Mouse (Mus musculus): ENCODE data around the gene Nxph1. TPM values are rescaled to one million over a fixed set of nuclear protein-coding genes. Genes with fewer than 3 reads are reported as not detected.

Gene Nxph1
- polyA plus RNA-seq, 1 experiment, result not detected

DNA sequence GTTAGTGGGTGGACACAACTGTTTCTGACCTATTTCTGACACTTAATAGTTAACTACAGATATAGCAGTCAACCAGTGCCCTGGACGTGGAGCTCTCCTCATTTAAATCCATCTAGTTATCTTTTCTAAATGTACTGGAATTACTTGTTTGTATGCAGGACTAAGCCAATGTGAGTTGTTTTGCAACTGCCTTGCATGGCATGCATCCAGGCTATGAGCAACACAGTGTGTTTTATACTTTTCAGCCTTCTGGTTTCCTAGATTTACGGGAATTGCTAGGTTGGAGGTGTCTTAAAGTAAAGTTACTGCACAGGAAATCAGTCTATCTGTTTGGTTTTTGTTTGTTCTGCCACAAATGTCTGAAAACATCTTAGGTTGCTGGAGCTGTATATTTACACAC lies 49.1 kb downstream of the Nxph1 start:
- Histone ChIP-seq H3K36me3 (ENCODE audit: control insufficient read depth, insufficient read depth, low read length, poor library complexity, severe bottlenecking) (no peaks in the 10 kb centered on the region), H3K4me1 (ENCODE audit: control insufficient read depth, insufficient read depth, low read length) (no peaks in the 10 kb centered on the region), H3K9ac (ENCODE audit: low read depth, poor library complexity, severe bottlenecking) (no peak overlapping the region), H3K9me3 (replicated peaks; ENCODE audit: control insufficient read depth, insufficient read depth, low read length, poor library complexity, severe bottlenecking) (no peaks in the 10 kb centered on the region), H3K27ac (ENCODE audit: insufficient read depth, low read length) (no peak overlapping the region), H3K4me3 (ENCODE audit: low read depth, low read length) (no peak overlapping the region), H3K27me3 (ENCODE audit: control insufficient read depth, insufficient read depth, low read length, poor library complexity, severe bottlenecking) (no peaks in the 10 kb centered on the region)
- TF ChIP-seq POLR2A (IDR thresholded peaks at IDR 0.05; ENCODE audit: insufficient read depth, low read length) (no peak), CTCF (IDR thresholded peaks at IDR 0.05; ENCODE audit: low read depth, low read length) (no peak), EP300 (IDR thresholded peaks at IDR 0.05; ENCODE audit: insufficient read depth, low read depth, low read length) (no peak)

DNA sequence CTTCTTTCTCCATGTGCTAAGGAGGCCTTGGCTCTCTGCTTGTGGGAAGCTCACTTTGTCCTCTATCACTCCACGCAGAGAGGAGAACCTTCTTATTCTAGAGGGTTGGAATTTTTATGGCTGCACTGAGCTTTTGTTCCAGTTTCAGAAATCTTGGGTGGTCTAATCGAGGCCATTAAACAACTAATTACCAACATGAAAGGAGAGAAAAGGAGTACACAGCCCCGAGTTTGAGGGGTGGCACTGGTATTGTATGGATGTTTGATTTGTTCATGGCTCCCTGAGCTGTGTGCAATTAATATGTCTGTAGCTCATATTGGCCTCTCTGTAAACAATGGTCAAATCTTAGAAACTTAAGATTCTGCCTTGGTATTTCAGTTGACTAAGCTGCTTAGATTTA lies 54.5 kb downstream of the Nxph1 start:
- Histone ChIP-seq H3K36me3 (ENCODE audit: control insufficient read depth, insufficient read depth, low read length, poor library complexity, severe bottlenecking) (no peaks in the 10 kb centered on the region), H3K9me3 (replicated peaks; ENCODE audit: control insufficient read depth, insufficient read depth, low read length, poor library complexity, severe bottlenecking) (no peaks in the 10 kb centered on the region), H3K27me3 (ENCODE audit: control insufficient read depth, insufficient read depth, low read length, poor library complexity, severe bottlenecking) (no peaks in the 10 kb centered on the region), H3K9ac (ENCODE audit: low read depth, poor library complexity, severe bottlenecking) (no peak overlapping the region), H3K4me1 (ENCODE audit: control insufficient read depth, insufficient read depth, low read length) (no peaks in the 10 kb centered on the region), H3K27ac (ENCODE audit: insufficient read depth, low read length) (no peak overlapping the region), H3K4me3 (ENCODE audit: low read depth, low read length) (no peak overlapping the region)
- TF ChIP-seq POLR2A (IDR thresholded peaks at IDR 0.05; ENCODE audit: insufficient read depth, low read length), result no peak
- no peak for TF ChIP-seq EP300 (IDR thresholded peaks at IDR 0.05; ENCODE audit: insufficient read depth, low read depth, low read length)
- no peak for TF ChIP-seq CTCF (IDR thresholded peaks at IDR 0.05; ENCODE audit: low read depth, low read length)

DNA sequence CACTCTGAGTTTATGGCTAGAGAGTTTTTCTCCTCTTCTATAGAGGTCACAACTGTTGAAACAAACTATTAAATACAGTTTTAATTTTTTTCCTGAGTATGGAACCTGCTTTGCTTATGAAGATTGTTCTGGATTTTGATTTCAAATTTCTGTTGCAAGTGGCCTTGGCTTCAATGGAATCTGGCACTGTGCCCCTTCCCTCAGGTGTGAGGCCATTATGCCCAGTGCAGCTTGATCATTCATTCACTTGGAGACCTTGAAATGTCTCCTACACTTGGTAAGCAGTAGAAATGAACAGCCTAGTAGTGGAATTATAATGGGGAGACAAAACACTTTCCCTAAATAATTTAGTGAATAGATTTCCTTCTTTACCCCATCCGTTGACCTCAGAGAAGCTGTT lies 78.4 kb downstream of the Nxph1 start:
- H3K9me3 ChIP-seq (replicated peaks; ENCODE audit: control insufficient read depth, insufficient read depth, low read length, poor library complexity, severe bottlenecking), result no peaks in the 10 kb centered on the region
- H3K9ac ChIP-seq (ENCODE audit: low read depth, poor library complexity, severe bottlenecking), result no peak overlapping the region
- H3K4me1 ChIP-seq (ENCODE audit: control insufficient read depth, insufficient read depth, low read length), result no peaks in the 10 kb centered on the region
- no peaks in the 10 kb centered on the region; the same call in 1 of the 2 replicates for H3K27me3 ChIP-seq (ENCODE audit: control insufficient read depth, insufficient read depth, low read length, poor library complexity, severe bottlenecking)
- no peak overlapping the region for H3K27ac ChIP-seq (ENCODE audit: insufficient read depth, low read length)
- H3K4me3 ChIP-seq (ENCODE audit: low read depth, low read length), result no peak overlapping the region
- TF ChIP-seq CTCF (IDR thresholded peaks at IDR 0.05; ENCODE audit: low read depth, low read length) (no peak), POLR2A (IDR thresholded peaks at IDR 0.05; ENCODE audit: insufficient read depth, low read length) (no peak), EP300 (IDR thresholded peaks at IDR 0.05; ENCODE audit: insufficient read depth, low read depth, low read length) (no peak)
- H3K36me3 ChIP-seq (ENCODE audit: control insufficient read depth, insufficient read depth, low read length, poor library complexity, severe bottlenecking), result no peaks in the 10 kb centered on the region

DNA sequence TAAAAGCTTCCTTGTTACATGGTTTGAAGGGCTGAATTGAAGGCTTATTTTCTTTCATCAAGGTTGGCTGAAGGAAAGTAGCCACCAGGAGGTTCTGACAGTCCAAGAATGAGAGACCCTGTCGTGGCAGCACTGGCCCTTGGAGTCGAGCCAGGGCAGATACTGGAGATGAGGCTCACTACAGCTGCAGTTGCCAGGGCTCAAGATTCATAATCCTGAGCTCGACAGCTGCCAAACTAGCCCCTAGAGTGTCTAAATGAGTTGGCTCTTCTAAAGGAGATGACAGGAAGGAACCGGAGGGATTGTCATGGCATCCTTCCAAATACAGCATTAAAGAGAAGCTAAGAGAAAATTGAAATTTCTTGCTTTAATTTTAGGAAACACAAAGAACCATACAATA lies 78.9 kb downstream of the Nxph1 start:
- no peaks in the 10 kb centered on the region for H3K4me1 ChIP-seq (ENCODE audit: control insufficient read depth, insufficient read depth, low read length)
- no peak for TF ChIP-seq CTCF (IDR thresholded peaks at IDR 0.05; ENCODE audit: low read depth, low read length)
- no peak for TF ChIP-seq POLR2A (IDR thresholded peaks at IDR 0.05; ENCODE audit: insufficient read depth, low read length)
- TF ChIP-seq EP300 (IDR thresholded peaks at IDR 0.05; ENCODE audit: insufficient read depth, low read depth, low read length), result no peak
- H3K27me3 ChIP-seq (ENCODE audit: control insufficient read depth, insufficient read depth, low read length, poor library complexity, severe bottlenecking), result no peaks in the 10 kb centered on the region; the same call in 1 of the 2 replicates
- no peak overlapping the region for H3K4me3 ChIP-seq (ENCODE audit: low read depth, low read length)
- H3K36me3 ChIP-seq (ENCODE audit: control insufficient read depth, insufficient read depth, low read length, poor library complexity, severe bottlenecking), result no peaks in the 10 kb centered on the region
- H3K27ac ChIP-seq (ENCODE audit: insufficient read depth, low read length), result no peak overlapping the region
- H3K9me3 ChIP-seq (replicated peaks; ENCODE audit: control insufficient read depth, insufficient read depth, low read length, poor library complexity, severe bottlenecking), result no peaks in the 10 kb centered on the region
- no peak overlapping the region for H3K9ac ChIP-seq (ENCODE audit: low read depth, poor library complexity, severe bottlenecking)

DNA sequence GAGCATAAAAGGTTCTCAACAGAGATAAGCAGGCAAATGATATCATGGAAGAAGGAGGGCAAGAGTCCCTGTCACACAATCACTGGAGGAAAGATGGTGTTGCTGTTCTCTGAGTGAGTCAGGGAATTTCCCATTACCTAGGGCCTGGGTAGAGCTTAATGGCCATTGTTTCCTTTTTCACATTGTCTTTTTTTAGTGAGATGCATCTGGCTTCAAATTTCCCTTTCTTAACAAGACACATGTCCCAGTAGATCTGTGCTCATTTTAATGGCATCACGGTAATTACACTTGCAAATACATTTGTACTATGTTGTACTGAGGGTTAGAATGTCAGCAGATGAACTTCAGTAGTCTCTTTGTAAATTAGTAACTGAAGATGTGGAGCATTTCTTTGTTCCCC lies 80.3 kb downstream of the Nxph1 start:
- Histone ChIP-seq H3K9me3 (replicated peaks; ENCODE audit: control insufficient read depth, insufficient read depth, low read length, poor library complexity, severe bottlenecking) (no peaks in the 10 kb centered on the region), H3K4me1 (ENCODE audit: control insufficient read depth, insufficient read depth, low read length) (no peaks in the 10 kb centered on the region), H3K9ac (ENCODE audit: low read depth, poor library complexity, severe bottlenecking) (no peak overlapping the region), H3K4me3 (ENCODE audit: low read depth, low read length) (no peak overlapping the region), H3K36me3 (ENCODE audit: control insufficient read depth, insufficient read depth, low read length, poor library complexity, severe bottlenecking) (no peaks in the 10 kb centered on the region), H3K27ac (ENCODE audit: insufficient read depth, low read length) (no peak overlapping the region), H3K27me3 (ENCODE audit: control insufficient read depth, insufficient read depth, low read length, poor library complexity, severe bottlenecking) (no peaks in the 10 kb centered on the region; the same call in 1 of the 2 replicates)
- TF ChIP-seq CTCF (IDR thresholded peaks at IDR 0.05; ENCODE audit: low read depth, low read length), result no peak
- no peak for TF ChIP-seq POLR2A (IDR thresholded peaks at IDR 0.05; ENCODE audit: insufficient read depth, low read length)

DNA sequence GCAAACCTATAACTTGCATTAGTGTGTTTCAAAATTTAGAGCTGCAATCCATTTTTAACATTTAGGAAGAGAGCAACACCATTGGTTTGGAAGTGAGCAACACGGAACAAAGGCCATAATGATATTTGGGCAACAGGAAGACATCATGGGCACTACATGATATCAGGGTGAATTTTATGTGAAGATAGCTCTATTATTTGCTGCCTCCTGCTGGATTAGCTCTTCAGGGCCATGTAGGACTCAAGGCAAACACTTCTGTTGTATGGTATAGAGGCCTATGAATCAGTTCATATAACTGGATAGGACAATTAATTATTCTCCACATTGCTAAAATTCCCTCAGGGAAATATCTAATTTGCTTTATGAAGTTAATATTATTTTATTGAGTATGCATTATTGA lies 91.1 kb downstream of the Nxph1 start:
- Histone ChIP-seq H3K4me1 (ENCODE audit: control insufficient read depth, insufficient read depth, low read length) (no peaks in the 10 kb centered on the region), H3K9ac (ENCODE audit: low read depth, poor library complexity, severe bottlenecking) (no peak overlapping the region), H3K4me3 (ENCODE audit: low read depth, low read length) (no peak overlapping the region), H3K36me3 (ENCODE audit: control insufficient read depth, insufficient read depth, low read length, poor library complexity, severe bottlenecking) (no peaks in the 10 kb centered on the region), H3K9me3 (replicated peaks; ENCODE audit: control insufficient read depth, insufficient read depth, low read length, poor library complexity, severe bottlenecking) (no peaks in the 10 kb centered on the region), H3K27me3 (ENCODE audit: control insufficient read depth, insufficient read depth, low read length, poor library complexity, severe bottlenecking) (no peaks in the 10 kb centered on the region), H3K27ac (ENCODE audit: insufficient read depth, low read length) (no peak overlapping the region)
- TF ChIP-seq CTCF (IDR thresholded peaks at IDR 0.05; ENCODE audit: low read depth, low read length) (no peak), EP300 (IDR thresholded peaks at IDR 0.05; ENCODE audit: insufficient read depth, low read depth, low read length) (no peak), POLR2A (IDR thresholded peaks at IDR 0.05; ENCODE audit: insufficient read depth, low read length) (no peak)

Measured in ES-Bruce4 (cell line).